10 mouse cellular contexts compared by ENCODE assay signal in genomic region chr1:84956771-84957170, GRCm38 (mm10). TPM values are rescaled to one million over a fixed set of nuclear protein-coding genes. Genes with fewer than 3 reads are reported as not detected.
DNase-seq lines count a peak whose midpoint lies in the region; ATAC-seq and TF ChIP-seq lines count a peak whose summit lies in the region.
"Not testable (repeated sequence)": the region's sequence is repeated elsewhere in the genome, so short reads cannot be mapped to it uniquely, and the experiment has no call there.
"Had no signal": no experiment of that assay in that cellular context is flagged by ENCODE, and none has a peak within 500 bp of the region (broad histone marks: within the 10 kb centered on the region; RNA-seq: fewer than 3 reads in every experiment).

No protein-coding gene starts in this region.

- dilution Hi-C loops in CH12.LX (cut with MboI; ENCODE audit: extremely low pct_ligation_motif_present, extremely low pct_unique_long_range_greater_than_20kb, low sequenced_read_pairs) = not testable (repeated sequence)

- not testable (repeated sequence) for H3K4me3 ChIP-seq in CH12.LX (replicated peaks in 1 of 3; ENCODE audit: low read depth in 2 of 3, low read length in 2 of 3, poor library complexity in 1 of 3); heart, embryonic 10.5 days; limb, embryonic 11.5 days (ENCODE audit: low read depth, low read length); midbrain, embryonic 11.5 days (ENCODE audit: low read depth, low read length)

- H3K4me2 ChIP-seq in CH12.LX (ENCODE audit: insufficient read depth, low read depth, poor library complexity, severe bottlenecking); limb, embryonic 11.5 days (ENCODE audit: low read depth, severe bottlenecking); midbrain, embryonic 11.5 days: not testable (repeated sequence)

- not testable (repeated sequence) for H3K27ac ChIP-seq in CH12.LX (ENCODE audit: insufficient read depth, low read depth); heart, embryonic 10.5 days; limb, embryonic 11.5 days (replicated peaks; ENCODE audit: low read depth, low read length); midbrain, embryonic 11.5 days (ENCODE audit: low read depth, low read length)

- not testable (repeated sequence) for H3K9me3 ChIP-seq in CH12.LX (replicated peaks; ENCODE audit: low read length); heart, embryonic 10.5 days; limb, embryonic 11.5 days (ENCODE audit: control insufficient read depth, low read length); midbrain, embryonic 11.5 days (ENCODE audit: control insufficient read depth, low read length)

- TF ChIP-seq EP300 in CH12.LX (IDR thresholded peaks at IDR 0.05; ENCODE audit: low read length) = not testable (repeated sequence)

- peak; percentile 49 for DNase-seq in A20 (ENCODE audit: low read depth, low spot score)
- DNase-seq in CH12.LX (ENCODE audit: extremely low read depth) = peak; percentile 6
- DNase-seq in heart, adult 11 months = peak; percentile 91
- DNase-seq in heart, embryonic 10.5 days (ENCODE audit: low spot score) = peak; percentile 58
- DNase-seq in limb, embryonic 11.5 days (ENCODE audit: low spot score) = peak; percentile 7
- peak; percentile 23 for DNase-seq in midbrain, embryonic 11.5 days (ENCODE audit: low spot score, missing footprints)

- not testable (repeated sequence) for TF ChIP-seq CTCF in CH12.LX (conservative IDR thresholded peaks at IDR 0.05 in 1 of 2, IDR thresholded peaks at IDR 0.05 in 1 of 2; ENCODE audit: low read depth in 2 of 2, low read length in 2 of 2)

- H3K4me1 ChIP-seq in CH12.LX (ENCODE audit: control insufficient read depth in 1 of 2, insufficient read depth in 2 of 2); heart, embryonic 10.5 days; limb, embryonic 11.5 days (ENCODE audit: control insufficient read depth, insufficient read depth, low read length); midbrain, embryonic 11.5 days (ENCODE audit: control insufficient read depth, insufficient read depth, low read length): not testable (repeated sequence)

- in situ Hi-C loops in CH12.LX (cut with MboI; ENCODE audit: low pct_ligation_motif_present, low pct_unique_long_range_greater_than_20kb, low sequenced_read_pairs) = not testable (repeated sequence)

- not testable (repeated sequence) for H3K9ac ChIP-seq in CH12.LX (ENCODE audit: insufficient read depth, low read depth); limb, embryonic 11.5 days (ENCODE audit: low read length); midbrain, embryonic 11.5 days (ENCODE audit: low read length)

- not testable (repeated sequence) for H3K36me3 ChIP-seq in CH12.LX (replicated peaks in 1 of 2; ENCODE audit: control insufficient read depth in 1 of 2, insufficient read depth in 1 of 2, low read length in 1 of 2); heart, embryonic 10.5 days; limb, embryonic 11.5 days (ENCODE audit: control insufficient read depth, insufficient read depth, low read length); midbrain, embryonic 11.5 days (ENCODE audit: control insufficient read depth, insufficient read depth, low read length)

- not testable (repeated sequence) for H3K79me2 ChIP-seq in CH12.LX (replicated peaks; ENCODE audit: control insufficient read depth, extremely low read depth, insufficient read depth, poor library complexity, severe bottlenecking)

- not testable (repeated sequence) for H3K27me3 ChIP-seq in CH12.LX (replicated peaks); heart, embryonic 10.5 days (ENCODE audit: insufficient read depth, poor library complexity, severe bottlenecking); limb, embryonic 11.5 days (ENCODE audit: control insufficient read depth, insufficient read depth, low read length); midbrain, embryonic 11.5 days (ENCODE audit: control insufficient read depth, insufficient read depth, low read length)

- not testable (repeated sequence) for TF ChIP-seq POLR2A in CH12.LX (IDR thresholded peaks at IDR 0.05; ENCODE audit: low read depth, low read length)

- TF ChIP-seq RAD21 in CH12.LX (IDR thresholded peaks at IDR 0.05; ENCODE audit: low read depth, low read length) = not testable (repeated sequence)

- WGBS in heart, embryonic 10.5 days = 93% methylated on average over 3 of the region's 3 CpGs
- 95% methylated on average over 3 of the region's 3 CpGs for WGBS in limb, embryonic 11.5 days
- 94% methylated on average over 3 of the region's 3 CpGs for WGBS in midbrain, embryonic 11.5 days

- ATAC-seq in limb, embryonic 11.5 days (ENCODE audit: insufficient number of reproducible peaks, low FRiP score, low TSS enrichment, low read depth); midbrain, embryonic 11.5 days (ENCODE audit: low FRiP score): not testable (repeated sequence)

RNA-seq across cellular contexts. Expression of gene Slc16a14, which starts 21.8 kb away (rescaled TPM):
- total RNA-seq in CH12.LX (2012; rRNA removed) = 0.13 TPM in 1 of 2 replicates, not detected in the other
- total RNA-seq in CH12.LX (2014; rRNA removed) = not detected in 2 replicates
- 0.10 and 0.12 TPM in 2 replicates for polyA plus RNA-seq in CH12.LX (2012; ENCODE audit: insufficient read length, low read depth)
- 0.09 and 0.18 TPM in 2 replicates for polyA plus RNA-seq in heart, embryonic 10.5 days (2016; fragmentation: Nextera tagmentation; extraction: Ambion mirVana)
- 0.05 and 0.07 TPM in 2 replicates for polyA plus RNA-seq in limb, embryonic 11.5 days (2014; fragmentation: Nextera tagmentation; extraction: Ambion mirVana)
- polyA plus RNA-seq in midbrain, embryonic 11.5 days (2014; fragmentation: Nextera tagmentation; extraction: Ambion mirVana) = 4.7 and 4.8 TPM in 2 replicates
- total RNA-seq: MEL had no signal
- polyA plus RNA-seq: activated CD4-positive, CD25-positive, alpha-beta regulatory T cell, adult 4 months; CD4-positive, CD25-positive, alpha-beta regulatory T cell, adult 4 months; Patski had no signal

Comparison
In these comparisons a context has a peak if more than half of its experiments do, and no peak if none do; other contexts are left out.
1. DNase-seq: peak in every context shown above with its lines; median percentile 91 in heart, adult 11 months; 58 in heart, embryonic 10.5 days; 49 in A20; 23 in midbrain, embryonic 11.5 days; 7 in limb, embryonic 11.5 days; 6 in CH12.LX.